22 mouse cellular contexts compared by ENCODE assay signal in the genomic region with DNA sequence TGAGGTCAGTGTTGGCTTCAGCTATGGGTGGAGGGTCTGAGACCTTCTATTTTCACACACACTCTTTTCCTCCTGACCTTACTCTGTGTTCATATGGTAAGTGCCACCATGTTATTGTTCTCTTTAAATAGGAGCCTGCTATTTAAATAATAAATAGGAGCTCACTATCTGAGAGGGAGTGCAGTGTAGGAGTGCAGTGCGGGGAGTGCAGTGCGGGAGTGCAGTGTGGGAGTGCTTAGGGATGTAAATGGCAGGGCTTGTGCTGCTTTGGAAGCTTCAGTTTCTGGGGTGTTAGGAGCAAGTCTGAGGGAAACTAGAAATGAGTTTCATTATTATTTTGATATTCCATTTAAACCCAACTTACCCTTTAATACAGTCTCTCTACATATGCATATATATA.
"Had no signal": no experiment of that assay in that cellular context is flagged by ENCODE, and none has a peak within 500 bp of the region (broad histone marks: within the 10 kb centered on the region; RNA-seq: fewer than 3 reads in every experiment).

No protein-coding gene starts in this region.

- H3K9me3 ChIP-seq: limb, embryonic 10.5 days; limb, embryonic 13.5 days; liver, embryonic 12.5 days; liver, embryonic 15.5 days; neural tube, embryonic 12.5 days; neural tube, embryonic 15.5 days had no signal

- H3K9ac ChIP-seq: limb, embryonic 13.5 days; liver, embryonic 12.5 days; liver, embryonic 15.5 days; neural tube, embryonic 12.5 days; neural tube, embryonic 15.5 days had no signal

- H3K27me3 ChIP-seq: limb, embryonic 13.5 days; liver, embryonic 12.5 days; liver, embryonic 15.5 days; neural tube, embryonic 12.5 days; neural tube, embryonic 15.5 days had no signal

- H3K4me2 ChIP-seq: limb, embryonic 13.5 days; liver, embryonic 12.5 days; liver, embryonic 15.5 days; neural tube, embryonic 12.5 days; neural tube, embryonic 15.5 days had no signal

- DNase-seq: kidney, adult 18-20 months; kidney, postnatal 25 days; layer of hippocampus, adult 9-11 months; liver; lung, adult 2 months; right cerebral cortex, adult 18-20 months; right cerebral cortex, postnatal 14 days; right cerebral cortex, postnatal 4 days; thymus, adult 2 months; thymus, postnatal 14 days; thymus, postnatal 4 days had no signal

- H3K36me3 ChIP-seq: limb, embryonic 10.5 days; limb, embryonic 13.5 days; liver, embryonic 12.5 days; liver, embryonic 15.5 days; neural tube, embryonic 12.5 days; neural tube, embryonic 15.5 days had no signal

- H3K4me3 ChIP-seq: layer of hippocampus, adult 2 months; limb, embryonic 10.5 days; limb, embryonic 13.5 days; liver, embryonic 12.5 days; liver, embryonic 15.5 days; neural tube, embryonic 12.5 days; neural tube, embryonic 15.5 days had no signal

- ATAC-seq: liver, embryonic 12.5 days; lung, postnatal 0 days had no signal

- H3K27ac ChIP-seq: kidney, postnatal 0 days; layer of hippocampus, adult 2 months; limb, embryonic 10.5 days; limb, embryonic 13.5 days; liver, embryonic 12.5 days; liver, embryonic 15.5 days; macrophage; neural tube, embryonic 12.5 days; neural tube, embryonic 15.5 days; stomach, postnatal 0 days had no signal
